In the genomic region with DNA sequence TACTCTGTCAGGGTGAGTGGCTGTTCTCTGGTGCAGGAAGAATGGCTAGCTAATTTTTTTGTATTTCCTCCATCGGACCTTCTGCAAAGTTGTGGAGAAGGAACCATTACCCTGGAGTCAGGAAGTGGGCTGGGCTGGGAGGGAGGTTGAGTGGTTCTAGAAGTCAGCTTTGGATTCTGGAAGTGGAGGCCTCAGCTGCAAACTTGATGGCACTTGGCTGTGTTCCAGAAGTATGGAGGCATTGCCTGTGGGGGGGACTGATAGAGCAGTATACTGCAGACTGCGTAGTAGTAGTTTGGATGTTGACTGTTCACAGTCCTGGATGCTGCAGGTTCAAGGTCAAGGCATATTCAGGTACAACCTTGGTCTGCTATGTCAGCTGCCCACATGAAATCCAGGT, we compare ENCODE assay signal across 32 mouse cellular contexts. TPM values are rescaled to one million over a fixed set of nuclear protein-coding genes. Genes with fewer than 3 reads are reported as not detected.
A peak's percentile ranks its signal among the peaks of the same experiment; 100 is the strongest.
DNase-seq lines count a peak whose midpoint lies in the region; ATAC-seq and TF ChIP-seq lines count a peak whose summit lies in the region.
"Had no signal": no experiment of that assay in that cellular context is flagged by ENCODE, and none has a peak within 500 bp of the region (broad histone marks: within the 10 kb centered on the region; RNA-seq: fewer than 3 reads in every experiment).

No protein-coding gene starts in this region.

- 39% methylated on average over 2 of the region's 2 CpGs for WGBS in heart, embryonic 14.5 days
- WGBS in lung, postnatal 0 days: 53% methylated on average over 2 of the region's 2 CpGs

- peak overlapping the region; percentile 61 for H3K9ac ChIP-seq in heart, embryonic 14.5 days (ENCODE audit: low read length)
- H3K9ac ChIP-seq in lung, postnatal 0 days (replicated peaks; ENCODE audit: low read depth): no peak overlapping the region
- H3K9ac ChIP-seq: embryonic facial prominence, embryonic 12.5 days; forebrain, embryonic 12.5 days; hindbrain, embryonic 15.5 days; liver, embryonic 14.5 days; lung, embryonic 15.5 days had no signal

- no peak for ATAC-seq in heart, embryonic 14.5 days (ENCODE audit: insufficient number of reproducible peaks, insufficient read depth, low FRiP score, low read depth)
- ATAC-seq in lung, postnatal 0 days: 0 out of 2 replicates have a peak, but pooled peaks have one; percentile 7
- 0 out of 2 replicates have a peak, but pooled peaks have one; percentile 45 for ATAC-seq in megakaryocyte, adult 5-6 weeks (ENCODE audit: poor library complexity, severe bottlenecking)

- TF ChIP-seq EP300 in lung, postnatal 0 days (IDR thresholded peaks at IDR 0.05): no peak

- H3K9me3 ChIP-seq in heart, embryonic 14.5 days (ENCODE audit: control insufficient read depth, low read length): no peaks in the 10 kb centered on the region
- no peaks in the 10 kb centered on the region for H3K9me3 ChIP-seq in lung, postnatal 0 days (ENCODE audit: low read length)
- H3K9me3 ChIP-seq: embryonic facial prominence, embryonic 12.5 days; forebrain, embryonic 12.5 days; hindbrain, embryonic 15.5 days; lung, embryonic 15.5 days had no signal

- no peak for DNase-seq in gastrocnemius, adult 2 months
- no peak for DNase-seq in gastrocnemius, adult 8-10 months (ENCODE audit: low spot score in 2 of 2)
- DNase-seq in heart, adult 8-10 months (ENCODE audit: low spot score): no peak
- DNase-seq in lung, postnatal 0 days (ENCODE audit: low spot score): no peak
- no peak for DNase-seq in lung, postnatal 25 days (ENCODE audit: low spot score)
- no peak for DNase-seq in adrenal gland, postnatal 4 days (ENCODE audit: low spot score in 2 of 2)
- DNase-seq: cerebellum, adult 11-12 months; cerebellum, postnatal 14 days; kidney, adult 2 months; thymus, adult 18-20 months; thymus, postnatal 36 days had no signal

- peak overlapping the region; percentile 90 for H3K27ac ChIP-seq in gastrocnemius, adult 2 months
- H3K27ac ChIP-seq in heart, embryonic 14.5 days (replicated peaks in 1 of 2; ENCODE audit: control insufficient read depth in 1 of 2, insufficient read depth in 1 of 2, low read depth in 2 of 2, low read length in 2 of 2): peak overlapping the region; percentile 77 to 97
- H3K27ac ChIP-seq in lung, postnatal 0 days (ENCODE audit: low read length): no peak overlapping the region
- H3K27ac ChIP-seq: embryonic facial prominence, embryonic 12.5 days; forebrain, embryonic 12.5 days; hindbrain, embryonic 15.5 days; kidney, postnatal 0 days; left cerebral cortex, adult 2 months; liver, embryonic 14.5 days; lung, embryonic 15.5 days had no signal

- H3K4me1 ChIP-seq in heart, embryonic 14.5 days (ENCODE audit: control insufficient read depth in 2 of 2, insufficient read depth in 2 of 2, low read length in 2 of 2): peaks cover 66 to 92% of the 10 kb centered on the region in 2 experiments
- peaks cover 5% of the 10 kb centered on the region; the same call in 1 of the 2 replicates for H3K4me1 ChIP-seq in lung, postnatal 0 days (ENCODE audit: insufficient read depth, low read depth, low read length)

- H3K4me2 ChIP-seq in heart, embryonic 14.5 days (ENCODE audit: low read length): 0 out of 2 replicates have a peak overlapping the region, but pooled peaks have one; percentile 8
- no peak overlapping the region for H3K4me2 ChIP-seq in lung, postnatal 0 days (replicated peaks; ENCODE audit: low read depth, low read length)
- H3K4me2 ChIP-seq: embryonic facial prominence, embryonic 12.5 days; forebrain, embryonic 12.5 days; hindbrain, embryonic 15.5 days; lung, embryonic 15.5 days had no signal

- no peaks in the 10 kb centered on the region for H3K36me3 ChIP-seq in heart, embryonic 14.5 days (ENCODE audit: control insufficient read depth, insufficient read depth, low read length)
- no peaks in the 10 kb centered on the region for H3K36me3 ChIP-seq in lung, postnatal 0 days (ENCODE audit: insufficient read depth, low read length)
- H3K36me3 ChIP-seq: embryonic facial prominence, embryonic 12.5 days; forebrain, embryonic 12.5 days; hindbrain, embryonic 15.5 days; lung, embryonic 15.5 days had no signal

- intact Hi-C loops in gastrocnemius, adult 2 months (cut with DNase I): no loop called here

- H3K27me3 ChIP-seq in heart, embryonic 14.5 days (ENCODE audit: control insufficient read depth, insufficient read depth, low read length): no peaks in the 10 kb centered on the region
- no peaks in the 10 kb centered on the region for H3K27me3 ChIP-seq in lung, postnatal 0 days (replicated peaks; ENCODE audit: insufficient read depth, low read length)
- H3K27me3 ChIP-seq: embryonic facial prominence, embryonic 12.5 days; forebrain, embryonic 12.5 days; hindbrain, embryonic 15.5 days; lung, embryonic 15.5 days had no signal

- H3K4me3 ChIP-seq in gastrocnemius, adult 2 months: no peak overlapping the region
- no peak overlapping the region for H3K4me3 ChIP-seq in heart, embryonic 14.5 days (ENCODE audit: control insufficient read depth in 1 of 2, insufficient read depth in 1 of 2, low read depth in 1 of 2, low read length in 2 of 2)
- no peak overlapping the region for H3K4me3 ChIP-seq in lung, postnatal 0 days (ENCODE audit: low read depth, low read length)
- H3K4me3 ChIP-seq: embryonic facial prominence, embryonic 12.5 days; forebrain, embryonic 12.5 days; hindbrain, embryonic 15.5 days; left cerebral cortex, adult 2 months; lung, embryonic 15.5 days had no signal

- TF ChIP-seq CTCF in gastrocnemius, adult 2 months (IDR thresholded peaks at IDR 0.05): no peak
- TF ChIP-seq CTCF in lung, postnatal 0 days (IDR thresholded peaks at IDR 0.05): no peak

RNA-seq across cellular contexts. Expression of a gene that starts 12.2 kb away (rescaled TPM):
- 100 to 1,000 TPM; 131 to 149 TPM for total RNA-seq in gastrocnemius, adult 2 months (2021)
- 100 to 1,000 TPM; 104 to 126 (median 123) TPM for total RNA-seq in gastrocnemius, adult 8-10 months (2022)
- polyA plus RNA-seq in heart, embryonic 14.5 days (2014; fragmentation: Nextera tagmentation; extraction: Ambion mirVana): 151 and 161 TPM in 2 replicates
- 10 to 100 TPM; 55.4 to 72.1 (median 61.1) TPM for total RNA-seq in heart, adult 8-10 months (2022)
- 83.1 and 101 TPM in 2 replicates for polyA plus RNA-seq in lung, postnatal 0 days (2015; fragmentation: Nextera tagmentation; extraction: Ambion mirVana)
- 123 and 128 TPM in 2 replicates for total RNA-seq in megakaryocyte, adult 5-6 weeks (2015)
- 228 and 254 TPM in 2 replicates for total RNA-seq in megakaryocyte, adult 5-6 weeks (2017)
- 10 to 100 TPM; 54.7 to 56.7 TPM for total RNA-seq in adrenal gland, postnatal 4 days (2021)

RNA-seq across cellular contexts. Expression of a gene that starts 41.3 kb away (rescaled TPM):
- total RNA-seq in gastrocnemius, adult 2 months (2021): not detected
- total RNA-seq in gastrocnemius, adult 8-10 months (2022): not detected
- polyA plus RNA-seq in heart, embryonic 14.5 days (2014; fragmentation: Nextera tagmentation; extraction: Ambion mirVana): 2.5 and 2.7 TPM in 2 replicates
- total RNA-seq in heart, adult 8-10 months (2022): 1 to 10 TPM; 2.0 to 4.4 (median 3.3) TPM
- polyA plus RNA-seq in lung, postnatal 0 days (2015; fragmentation: Nextera tagmentation; extraction: Ambion mirVana): 1.6 and 2.0 TPM in 2 replicates
- not detected in 2 replicates for total RNA-seq in megakaryocyte, adult 5-6 weeks (2015)
- total RNA-seq in megakaryocyte, adult 5-6 weeks (2017): not detected in 2 replicates
- 1 to 10 TPM; 1.2 to 2.5 TPM for total RNA-seq in adrenal gland, postnatal 4 days (2021)
- total RNA-seq: adrenal gland, adult 18-20 months; gastrocnemius, adult 18-20 months; left cerebral cortex, postnatal 36 days; midbrain, postnatal 0 days had no signal
- polyA plus RNA-seq: forebrain, embryonic 12.5 days had no signal

RNA-seq across cellular contexts. Expression of a gene that starts 57.8 kb away (rescaled TPM):
- total RNA-seq in gastrocnemius, adult 2 months (2021): not detected
- not detected for total RNA-seq in gastrocnemius, adult 8-10 months (2022)
- not detected in 2 replicates for polyA plus RNA-seq in heart, embryonic 14.5 days (2014; fragmentation: Nextera tagmentation; extraction: Ambion mirVana)
- not detected for total RNA-seq in heart, adult 8-10 months (2022)
- not detected in 2 replicates for polyA plus RNA-seq in lung, postnatal 0 days (2015; fragmentation: Nextera tagmentation; extraction: Ambion mirVana)
- total RNA-seq in megakaryocyte, adult 5-6 weeks (2015): not detected in 2 replicates
- not detected in 2 replicates for total RNA-seq in megakaryocyte, adult 5-6 weeks (2017)
- not detected for total RNA-seq in adrenal gland, postnatal 4 days (2021)
- total RNA-seq: adrenal gland, adult 18-20 months; ES-E14; gastrocnemius, adult 18-20 months; layer of hippocampus, postnatal 10 days; left cerebral cortex, adult 2 months; left cerebral cortex, postnatal 36 days; midbrain, postnatal 0 days had no signal
- polyA plus RNA-seq: embryonic facial prominence, embryonic 12.5 days; forebrain, embryonic 12.5 days; gonadal fat pad, adult 2 months; hindbrain, embryonic 15.5 days; intestine, embryonic 14.5 days; kidney, adult 2 months; kidney, postnatal 0 days; large intestine, adult 2 months; limb, embryonic 14.5 days; liver, embryonic 14.5 days; lung, embryonic 15.5 days; midbrain, postnatal 0 days; neural tube, embryonic 14.5 days; spleen, adult 2 months had no signal
